Mouse (Mus musculus) adrenal gland, postnatal 10 days (tissue): Measurements from ENCODE around the gene Slc22a16. TPM values are rescaled to one million over a fixed set of nuclear protein-coding genes. Genes with fewer than 3 reads are reported as not detected.

Experiments used
- total RNA-seq, 2 experiments: library from RNA; stranded (reverse); gene quantifications; 2 replicates each; pipeline ENCODE4 v1.2.3; 2021

Slc22a16 gene
- total RNA-seq, 2 experiments from 2014 or later: not detected

Other genes starting within 250 kb of the Slc22a16 start
- 10 to 100 TPM; 11.9 to 12.9 TPM for gene Cdk19, start 230.8 kb upstream of the Slc22a16 start, total RNA-seq
- 10 to 100 TPM; 25.3 to 36.5 TPM for gene Ddo, start 59.7 kb downstream of the Slc22a16 start, total RNA-seq
- 1 to 10 TPM; 5.7 to 7.2 TPM for gene Mettl24, start 112.9 kb downstream of the Slc22a16 start, total RNA-seq